Comparison of ENCODE assay signal across 8 mouse cellular contexts in genomic region chr6:112490625-112491242, GRCm38 (mm10). TPM values are rescaled to one million over a fixed set of nuclear protein-coding genes. Genes with fewer than 3 reads are reported as not detected.
DNase-seq lines count a peak whose midpoint lies in the region; ATAC-seq and TF ChIP-seq lines count a peak whose summit lies in the region.

No protein-coding gene starts in this region.

- H3K27ac ChIP-seq in embryonic facial prominence, embryonic 10.5 days (replicated peaks) = no peak overlapping the region
- H3K27ac ChIP-seq in intestine, postnatal 0 days (ENCODE audit: low read depth, low read length) = no peak overlapping the region
- no peak overlapping the region for H3K27ac ChIP-seq in midbrain, embryonic 10.5 days (replicated peaks)

- peak; percentile 95 for DNase-seq in adrenal gland, postnatal 10 days
- DNase-seq in embryonic facial prominence, embryonic 10.5 days (ENCODE audit: low spot score) = peak; percentile 90
- DNase-seq in heart, adult 11 months = peak; percentile 95
- DNase-seq in left cerebral cortex, postnatal 36 days (ENCODE audit: low spot score in 2 of 2) = peak; percentile 82 to 84
- peak; percentile 87 for DNase-seq in midbrain, embryonic 10.5 days (ENCODE audit: low spot score)
- peak; percentile 87 for DNase-seq in right cerebral cortex, postnatal 4 days

- TF ChIP-seq CTCF in intestine, postnatal 0 days (IDR thresholded peaks at IDR 0.05; ENCODE audit: low read depth) = peak; percentile 94

- peaks cover 70% of the 10 kb centered on the region for H3K27me3 ChIP-seq in embryonic facial prominence, embryonic 10.5 days (replicated peaks; ENCODE audit: low read depth, poor library complexity, severe bottlenecking)
- peaks cover 36% of the 10 kb centered on the region for H3K27me3 ChIP-seq in intestine, postnatal 0 days (replicated peaks; ENCODE audit: control insufficient read depth, insufficient read depth, low read length)
- peaks cover 92% of the 10 kb centered on the region for H3K27me3 ChIP-seq in midbrain, embryonic 10.5 days (ENCODE audit: low read depth, poor library complexity, severe bottlenecking)

- H3K4me1 ChIP-seq in embryonic facial prominence, embryonic 10.5 days = peaks cover 35% of the 10 kb centered on the region
- H3K4me1 ChIP-seq in intestine, postnatal 0 days (replicated peaks; ENCODE audit: control insufficient read depth, insufficient read depth, low read length) = 0 out of 2 replicates have a peak, but pooled peaks cover 7% of the 10 kb centered on the region
- peaks cover 38% of the 10 kb centered on the region for H3K4me1 ChIP-seq in midbrain, embryonic 10.5 days

- WGBS in embryonic facial prominence, embryonic 10.5 days = 1% methylated on average over 35 of the region's 35 CpGs
- 1% methylated on average over 35 of the region's 35 CpGs for WGBS in intestine, postnatal 0 days
- WGBS in midbrain, embryonic 10.5 days = 2% methylated on average over 35 of the region's 35 CpGs

- intact Hi-C loops in left cerebral cortex, postnatal 36 days (cut with DNase I) = loop anchor here (5.0 kb wide), 1 partner anchor 207 kb away; the partner anchor contains the start of gene Rad18

- H3K9me3 ChIP-seq in embryonic facial prominence, embryonic 10.5 days = no peaks in the 10 kb centered on the region
- H3K9me3 ChIP-seq in intestine, postnatal 0 days (ENCODE audit: control insufficient read depth) = no peaks in the 10 kb centered on the region
- no peaks in the 10 kb centered on the region for H3K9me3 ChIP-seq in midbrain, embryonic 10.5 days (replicated peaks)

- H3K36me3 ChIP-seq in embryonic facial prominence, embryonic 10.5 days (replicated peaks) = no peaks in the 10 kb centered on the region
- no peaks in the 10 kb centered on the region for H3K36me3 ChIP-seq in intestine, postnatal 0 days (ENCODE audit: control insufficient read depth, insufficient read depth)
- no peaks in the 10 kb centered on the region for H3K36me3 ChIP-seq in midbrain, embryonic 10.5 days

- H3K9ac ChIP-seq in intestine, postnatal 0 days (ENCODE audit: low read depth, low read length) = no peak overlapping the region; the same call in 1 of the 2 replicates

- peak overlapping the region; percentile 53 for H3K4me3 ChIP-seq in embryonic facial prominence, embryonic 10.5 days
- H3K4me3 ChIP-seq in intestine, postnatal 0 days (ENCODE audit: low read depth, low read length) = peak overlapping the region; percentile 43
- peak overlapping the region; percentile 48 for H3K4me3 ChIP-seq in midbrain, embryonic 10.5 days

- H3K4me2 ChIP-seq in intestine, postnatal 0 days (replicated peaks; ENCODE audit: low read depth) = peak overlapping the region; percentile 82

- peak; percentile 52; the same call in 1 of the 2 replicates for ATAC-seq in intestine, postnatal 0 days
- no peak for ATAC-seq in erythroid progenitor cell, adult 5-6 weeks (replicated peaks; ENCODE audit: low FRiP score, poor library complexity, severe bottlenecking)

RNA-seq across cellular contexts. Expression of gene Oxtr, which starts 1.0 kb away (rescaled TPM):
- 10 to 100 TPM; 38.6 to 39.8 TPM for total RNA-seq in adrenal gland, postnatal 10 days (2021)
- polyA plus RNA-seq in embryonic facial prominence, embryonic 10.5 days (2016; fragmentation: Nextera tagmentation; extraction: Ambion mirVana) = 0.03 and 0.06 TPM in 2 replicates
- polyA plus RNA-seq in intestine, postnatal 0 days (2015; fragmentation: Nextera tagmentation; extraction: Ambion mirVana) = 0.14 and 0.18 TPM in 2 replicates
- total RNA-seq in left cerebral cortex, postnatal 36 days (2021) = 1 to 10 TPM; 5.2 to 8.0 TPM
- 0.11 and 0.20 TPM in 2 replicates for polyA plus RNA-seq in midbrain, embryonic 10.5 days (2016; fragmentation: Nextera tagmentation; extraction: Ambion mirVana)
- total RNA-seq in erythroid progenitor cell, adult 5-6 weeks (2015; ENCODE audit: low replicate concordance) = not detected in 2 replicates
- total RNA-seq in erythroid progenitor cell, adult 5-6 weeks (2017; ENCODE audit: low replicate concordance) = 0.39 TPM in 1 of 2 replicates, not detected in the other

RNA-seq across cellular contexts. Expression of gene Cav3, which starts 31.4 kb away (rescaled TPM):
- total RNA-seq in adrenal gland, postnatal 10 days (2021) = 10 to 100 TPM in 1 of 2 experiments, 1 to 10 TPM in 1; 4.2 to 11.3 TPM
- not detected in 2 replicates for polyA plus RNA-seq in embryonic facial prominence, embryonic 10.5 days (2016; fragmentation: Nextera tagmentation; extraction: Ambion mirVana)
- 4.1 and 4.9 TPM in 2 replicates for polyA plus RNA-seq in intestine, postnatal 0 days (2015; fragmentation: Nextera tagmentation; extraction: Ambion mirVana)
- not detected for total RNA-seq in left cerebral cortex, postnatal 36 days (2021)
- not detected in 2 replicates for polyA plus RNA-seq in midbrain, embryonic 10.5 days (2016; fragmentation: Nextera tagmentation; extraction: Ambion mirVana)
- total RNA-seq in erythroid progenitor cell, adult 5-6 weeks (2015; ENCODE audit: low replicate concordance) = not detected in 2 replicates
- total RNA-seq in erythroid progenitor cell, adult 5-6 weeks (2017; ENCODE audit: low replicate concordance) = not detected in 2 replicates

Comparison
In these comparisons a context has a peak if more than half of its experiments do, and no peak if none do; other contexts are left out.
1. RNA of gene Oxtr, which starts 1.0 kb away (total RNA-seq): 38.6 to 39.8 TPM in adrenal gland, postnatal 10 days and 5.2 to 8.0 TPM in left cerebral cortex, postnatal 36 days; 0.39 TPM in erythroid progenitor cell, adult 5-6 weeks; every median in the first group is over 4 times any median in the second.
2. RNA of gene Cav3, which starts 31.4 kb away (total RNA-seq): 4.2 to 11.3 TPM in adrenal gland, postnatal 10 days; not detected in left cerebral cortex, postnatal 36 days and not detected in erythroid progenitor cell, adult 5-6 weeks; every median in the first group is over 4 times any median in the second.
3. Peak in every context shown above with its lines, with median percentiles within 50 percentile points of each other: DNase-seq and H3K4me3 ChIP-seq.